In the genomic region with DNA sequence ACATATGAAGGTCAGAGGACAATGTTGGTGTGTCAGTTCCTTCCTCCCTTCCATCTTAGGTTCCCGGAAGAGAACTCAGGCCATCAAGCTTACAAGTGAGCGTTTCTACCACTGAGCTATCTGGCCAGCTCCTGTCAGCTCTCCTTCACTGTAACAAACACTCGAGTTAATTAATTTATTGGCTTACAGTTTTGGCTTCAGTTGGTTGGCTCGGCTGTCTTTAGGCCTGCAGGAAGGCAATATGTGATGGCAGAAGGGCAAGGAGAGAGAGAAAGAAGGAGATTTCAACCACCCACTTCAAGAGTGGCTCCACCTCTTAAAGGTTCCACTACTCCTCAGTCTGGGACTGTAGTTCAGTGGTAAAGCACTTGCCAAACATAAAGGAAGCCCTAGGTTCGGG, we compare ENCODE assay signal across 27 mouse cellular contexts.
DNase-seq lines count a peak whose midpoint lies in the region; ATAC-seq and TF ChIP-seq lines count a peak whose summit lies in the region.
"Had no signal": no experiment of that assay in that cellular context is flagged by ENCODE, and none has a peak within 500 bp of the region (broad histone marks: within the 10 kb centered on the region; RNA-seq: fewer than 3 reads in every experiment).

No protein-coding gene starts in this region.

- no peak overlapping the region for H3K9ac ChIP-seq in forebrain, embryonic 16.5 days (replicated peaks; ENCODE audit: low read depth, low read length)
- no peak overlapping the region for H3K9ac ChIP-seq in hindbrain, embryonic 13.5 days
- H3K9ac ChIP-seq in hindbrain, postnatal 0 days (replicated peaks; ENCODE audit: low read length): no peak overlapping the region
- H3K9ac ChIP-seq in neural tube, embryonic 13.5 days: no peak overlapping the region
- H3K9ac ChIP-seq in neural tube, embryonic 15.5 days (replicated peaks): no peak overlapping the region
- H3K9ac ChIP-seq: embryonic facial prominence, embryonic 12.5 days; embryonic facial prominence, embryonic 15.5 days; forebrain, embryonic 12.5 days; heart, embryonic 12.5 days; heart, embryonic 15.5 days; hindbrain, embryonic 12.5 days had no signal

- no peak for TF ChIP-seq CTCF in hindbrain, postnatal 0 days (IDR thresholded peaks at IDR 0.05; ENCODE audit: low read depth)

- WGBS in forebrain, embryonic 16.5 days: 55% methylated on average over 5 of the region's 5 CpGs
- 89% methylated on average over 5 of the region's 5 CpGs for WGBS in forebrain, embryonic 10.5 days
- WGBS in hindbrain, embryonic 13.5 days: 83% methylated on average over 5 of the region's 5 CpGs
- whole genome bisulfite sequencing in hindbrain, postnatal 0 days: 58% methylated on average over 5 of the region's 5 CpGs
- WGBS in neural tube, embryonic 13.5 days: 59% methylated on average over 5 of the region's 5 CpGs
- 70% methylated on average over 5 of the region's 5 CpGs for WGBS in neural tube, embryonic 15.5 days

- no peaks in the 10 kb centered on the region for H3K36me3 ChIP-seq in forebrain, embryonic 16.5 days (ENCODE audit: control insufficient read depth, insufficient read depth)
- H3K36me3 ChIP-seq in forebrain, embryonic 10.5 days (replicated peaks): no peaks in the 10 kb centered on the region
- no peaks in the 10 kb centered on the region for H3K36me3 ChIP-seq in hindbrain, embryonic 13.5 days
- H3K36me3 ChIP-seq in hindbrain, postnatal 0 days (ENCODE audit: insufficient read depth, low read length): no peaks in the 10 kb centered on the region
- no peaks in the 10 kb centered on the region for H3K36me3 ChIP-seq in neural tube, embryonic 13.5 days
- H3K36me3 ChIP-seq in neural tube, embryonic 15.5 days: no peaks in the 10 kb centered on the region
- H3K36me3 ChIP-seq: embryonic facial prominence, embryonic 12.5 days; embryonic facial prominence, embryonic 15.5 days; forebrain, embryonic 12.5 days; heart, embryonic 12.5 days; heart, embryonic 15.5 days; hindbrain, embryonic 12.5 days had no signal

- H3K4me3 ChIP-seq in forebrain, embryonic 16.5 days (replicated peaks; ENCODE audit: low read length): no peak overlapping the region
- no peak overlapping the region for H3K4me3 ChIP-seq in forebrain, embryonic 10.5 days
- H3K4me3 ChIP-seq in hindbrain, embryonic 13.5 days: no peak overlapping the region
- no peak overlapping the region for H3K4me3 ChIP-seq in hindbrain, postnatal 0 days (ENCODE audit: low read length)
- H3K4me3 ChIP-seq in neural tube, embryonic 13.5 days: no peak overlapping the region
- no peak overlapping the region for H3K4me3 ChIP-seq in neural tube, embryonic 15.5 days (replicated peaks)
- H3K4me3 ChIP-seq: embryonic facial prominence, embryonic 12.5 days; embryonic facial prominence, embryonic 15.5 days; forebrain, embryonic 12.5 days; heart, embryonic 12.5 days; heart, embryonic 15.5 days; hindbrain, embryonic 12.5 days had no signal

- H3K4me1 ChIP-seq in forebrain, embryonic 16.5 days (replicated peaks; ENCODE audit: control insufficient read depth, insufficient read depth, low read length): peaks cover 9% of the 10 kb centered on the region; the same call in 1 of the 2 replicates
- H3K4me1 ChIP-seq in forebrain, embryonic 10.5 days: peaks cover 35% of the 10 kb centered on the region
- peaks cover 41% of the 10 kb centered on the region for H3K4me1 ChIP-seq in hindbrain, embryonic 13.5 days (replicated peaks)
- peaks cover 9% of the 10 kb centered on the region; the same call in 1 of the 2 replicates for H3K4me1 ChIP-seq in hindbrain, postnatal 0 days (ENCODE audit: insufficient read depth, low read length)
- peaks cover 34% of the 10 kb centered on the region for H3K4me1 ChIP-seq in neural tube, embryonic 13.5 days (replicated peaks)
- H3K4me1 ChIP-seq in neural tube, embryonic 15.5 days: peaks cover 39% of the 10 kb centered on the region
- H3K4me1 ChIP-seq: embryonic facial prominence, embryonic 15.5 days had no signal

- peak; percentile 72 to 76 for DNase-seq in cerebellum, postnatal 10 days
- DNase-seq in cerebellum, postnatal 25 days: no peak
- DNase-seq in forebrain, embryonic 10.5 days (ENCODE audit: extremely low spot score, low spot score): no peak
- no peak for DNase-seq in hindbrain, postnatal 0 days (ENCODE audit: low spot score)
- DNase-seq: adrenal gland, adult 8-10 months; adrenal gland, postnatal 25 days; cerebellum, adult 18-20 months; cerebellum, adult 9-10 months; gastrocnemius, postnatal 25 days; heart, adult 18-20 months; heart, postnatal 10 days; heart, postnatal 36 days; kidney, adult 18-20 months had no signal

- no peak overlapping the region for H3K27ac ChIP-seq in forebrain, embryonic 16.5 days (ENCODE audit: low read length)
- no peak overlapping the region for H3K27ac ChIP-seq in forebrain, embryonic 10.5 days
- 0 out of 2 replicates have a peak overlapping the region, but pooled peaks have one; percentile 24 for H3K27ac ChIP-seq in hindbrain, embryonic 13.5 days
- no peak overlapping the region for H3K27ac ChIP-seq in hindbrain, postnatal 0 days
- H3K27ac ChIP-seq in neural tube, embryonic 13.5 days (replicated peaks): peak overlapping the region; percentile 74; the same call in 1 of the 2 replicates
- H3K27ac ChIP-seq in neural tube, embryonic 15.5 days (replicated peaks): no peak overlapping the region; the same call in 1 of the 2 replicates
- H3K27ac ChIP-seq: embryonic facial prominence, embryonic 12.5 days; embryonic facial prominence, embryonic 15.5 days; forebrain, embryonic 12.5 days; heart, embryonic 15.5 days; hindbrain, embryonic 12.5 days had no signal

- H3K27me3 ChIP-seq in forebrain, embryonic 16.5 days (replicated peaks; ENCODE audit: control insufficient read depth, insufficient read depth, low read length): no peaks in the 10 kb centered on the region
- no peaks in the 10 kb centered on the region for H3K27me3 ChIP-seq in forebrain, embryonic 10.5 days (ENCODE audit: poor library complexity, severe bottlenecking)
- H3K27me3 ChIP-seq in hindbrain, embryonic 13.5 days: no peaks in the 10 kb centered on the region
- H3K27me3 ChIP-seq in hindbrain, postnatal 0 days (ENCODE audit: insufficient read depth, low read length): no peaks in the 10 kb centered on the region
- H3K27me3 ChIP-seq in neural tube, embryonic 13.5 days: no peaks in the 10 kb centered on the region
- H3K27me3 ChIP-seq in neural tube, embryonic 15.5 days (replicated peaks): no peaks in the 10 kb centered on the region
- H3K27me3 ChIP-seq: embryonic facial prominence, embryonic 12.5 days; embryonic facial prominence, embryonic 15.5 days; forebrain, embryonic 12.5 days; heart, embryonic 12.5 days; heart, embryonic 15.5 days had no signal

- no peaks in the 10 kb centered on the region for H3K9me3 ChIP-seq in forebrain, embryonic 16.5 days (ENCODE audit: control insufficient read depth, low read length)
- H3K9me3 ChIP-seq in forebrain, embryonic 10.5 days: no peaks in the 10 kb centered on the region
- H3K9me3 ChIP-seq in hindbrain, embryonic 13.5 days: no peaks in the 10 kb centered on the region
- H3K9me3 ChIP-seq in hindbrain, postnatal 0 days (ENCODE audit: low read length): no peaks in the 10 kb centered on the region
- no peaks in the 10 kb centered on the region for H3K9me3 ChIP-seq in neural tube, embryonic 13.5 days
- no peaks in the 10 kb centered on the region for H3K9me3 ChIP-seq in neural tube, embryonic 15.5 days (replicated peaks)
- H3K9me3 ChIP-seq: embryonic facial prominence, embryonic 12.5 days; embryonic facial prominence, embryonic 15.5 days; forebrain, embryonic 12.5 days; heart, embryonic 12.5 days; heart, embryonic 15.5 days; hindbrain, embryonic 12.5 days had no signal

- no peak overlapping the region for H3K4me2 ChIP-seq in forebrain, embryonic 16.5 days (ENCODE audit: low read length)
- no peak overlapping the region for H3K4me2 ChIP-seq in hindbrain, embryonic 13.5 days
- no peak overlapping the region for H3K4me2 ChIP-seq in hindbrain, postnatal 0 days (ENCODE audit: low read depth, low read length)
- H3K4me2 ChIP-seq in neural tube, embryonic 13.5 days: no peak overlapping the region
- no peak overlapping the region for H3K4me2 ChIP-seq in neural tube, embryonic 15.5 days
- H3K4me2 ChIP-seq: embryonic facial prominence, embryonic 12.5 days; embryonic facial prominence, embryonic 15.5 days; forebrain, embryonic 12.5 days; heart, embryonic 12.5 days; heart, embryonic 15.5 days; hindbrain, embryonic 12.5 days had no signal

- 0 out of 2 replicates have a peak, but pooled peaks have one; percentile 26 for ATAC-seq in forebrain, embryonic 16.5 days
- ATAC-seq in hindbrain, embryonic 13.5 days (ENCODE audit: low FRiP score): no peak
- ATAC-seq in hindbrain, postnatal 0 days: no peak
- ATAC-seq in neural tube, embryonic 13.5 days (ENCODE audit: low read depth): no peak
- no peak for ATAC-seq in neural tube, embryonic 15.5 days (ENCODE audit: low FRiP score)
- ATAC-seq: activated CD4-positive, CD25-positive, alpha-beta regulatory T cell, adult 4 months; hindbrain, embryonic 16.5 days; inflammation-experienced regulatory T-cells, adult 6 months; intestine, embryonic 16.5 days had no signal

Comparison
In these comparisons a context has a peak if more than half of its experiments do, and no peak if none do; other contexts are left out.
1. DNase-seq: peak in cerebellum, postnatal 10 days (2 of 2); none in cerebellum, postnatal 25 days (0 of 2), forebrain, embryonic 10.5 days (single experiment) and hindbrain, postnatal 0 days (single experiment).
2. H3K27ac ChIP-seq: peak in hindbrain, embryonic 13.5 days (single experiment) and neural tube, embryonic 13.5 days (single experiment); none in forebrain, embryonic 16.5 days (single experiment), forebrain, embryonic 10.5 days (single experiment), hindbrain, postnatal 0 days (single experiment) and neural tube, embryonic 15.5 days (single experiment).